Mouse (Mus musculus) limb, embryonic 12.5 days (tissue): ENCODE measurements at regions not wholly inside any gene's neighbourhood (a gene's known extent, or its start where the extent isn't known, plus 50 kb on each side); places are given as distances from the start of the nearest gene placed in this dataset.
"Not testable (repeated sequence)": the region's sequence is repeated elsewhere in the genome, so short reads cannot be mapped to it uniquely, and the experiment has no call there.

ENCODE experiments used
- ATAC-seq: fragments of 200-750 bp; cut with Nextera tagmentation; 2 replicates; pipeline ENCODE4 v1.8.0; 2017; ENCODE audit warnings: low read depth, moderate TSS enrichment; ENCODE audit not compliant: insufficient number of reproducible peaks, insufficient read depth, low FRiP score, low TSS enrichment
- H3K27ac ChIP-seq: fragments of 300-500 bp; sonication (generic); 2 replicates; pipeline ENCODE4 v1.5.1; 2016; ENCODE audit warnings: mild to moderate bottlenecking, moderate library complexity
- H3K27me3 ChIP-seq: fragments of 300-500 bp; sonication (generic); 2 replicates; pipeline ENCODE4 v1.6.1; 2016; ENCODE audit warnings: mild to moderate bottlenecking, moderate library complexity
- H3K36me3 ChIP-seq: fragments of 300-500 bp; sonication (generic); 2 replicates; pipeline ENCODE4 v1.6.1; 2016; ENCODE audit warnings: mild to moderate bottlenecking, moderate library complexity
- H3K4me1 ChIP-seq: fragments of 300-500 bp; sonication (generic); replicated peaks from 2 replicates; pipeline ENCODE4 v1.6.1; 2016
- H3K4me2 ChIP-seq: fragments of 300-500 bp; sonication (generic); 2 replicates; pipeline ENCODE4 v1.6.1; 2016; ENCODE audit warnings: mild to moderate bottlenecking, moderate library complexity
- H3K4me3 ChIP-seq: fragments of 300-500 bp; sonication (generic); replicated peaks from 2 replicates; pipeline ENCODE4 v1.5.1; 2016; ENCODE audit warnings: mild to moderate bottlenecking
- H3K9ac ChIP-seq: fragments of 300-500 bp; sonication (generic); replicated peaks from 2 replicates; pipeline ENCODE4 v1.6.1; 2016; ENCODE audit warnings: mild to moderate bottlenecking, moderate library complexity
- H3K9me3 ChIP-seq: fragments of 300-500 bp; sonication (generic); 2 replicates; pipeline ENCODE4 v1.6.1; 2016; ENCODE audit warnings: mild to moderate bottlenecking, moderate library complexity
- WGBS: fragments of 180-500 bp; shearing (Covaris S2); methylation state at CpG from one replicate; pipeline ENCODE4 v1.1.7; 2016; 5-methylcytosine and 5-hydroxymethylcytosine counted together

GRCm38 (mm10) chr2:168424277-168425099, 143.0 kb upstream of the Kcng1 start:
- 0 out of 2 replicates have a peak, but pooled peaks cover 8% of the 10 kb centered on the region for H3K27me3 ChIP-seq
- no peak for ATAC-seq
- H3K4me2 ChIP-seq, result no peak overlapping the region
- no peaks in the 10 kb centered on the region for H3K36me3 ChIP-seq
- no peaks in the 10 kb centered on the region for H3K9me3 ChIP-seq
- H3K4me1 ChIP-seq, result peaks cover 11% of the 10 kb centered on the region
- H3K27ac ChIP-seq, result 0 out of 2 replicates have a peak overlapping the region, but pooled peaks have one; percentile 23
- H3K9ac ChIP-seq, result no peak overlapping the region
- no peak overlapping the region for H3K4me3 ChIP-seq
- WGBS, result 42% methylated on average over 20 of the region's 20 CpGs

- ATAC-seq, result no peak
- Histone ChIP-seq H3K27me3 (0 out of 2 replicates have a peak, but pooled peaks cover 8% of the 10 kb centered on the region), H3K36me3 (no peaks in the 10 kb centered on the region), H3K9ac (no peak overlapping the region), H3K4me1 (peaks cover 11% of the 10 kb centered on the region), H3K4me2 (no peak overlapping the region), H3K27ac (no peak overlapping the region), H3K9me3 (no peaks in the 10 kb centered on the region), H3K4me3 (no peak overlapping the region)
- 62% methylated on average over 6 of the region's 6 CpGs for WGBS
Measured at GRCm38 (mm10) chr2:168423551-168423950, 142.0 kb upstream of the Kcng1 start.

- Histone ChIP-seq H3K4me3 (no peak overlapping the region), H3K9ac (no peak overlapping the region), H3K27ac (no peak overlapping the region), H3K36me3 (no peaks in the 10 kb centered on the region), H3K27me3 (peaks cover 3% of the 10 kb centered on the region; the same call in 1 of the 2 replicates), H3K4me2 (no peak overlapping the region), H3K4me1 (no peaks in the 10 kb centered on the region), H3K9me3 (no peaks in the 10 kb centered on the region)
- no peak for ATAC-seq
- WGBS, result 29% methylated on average over 17 of the region's 17 CpGs
Measured at GRCm38 (mm10) chr2:168415140-168415539, 133.6 kb upstream of the Kcng1 start.

DNA sequence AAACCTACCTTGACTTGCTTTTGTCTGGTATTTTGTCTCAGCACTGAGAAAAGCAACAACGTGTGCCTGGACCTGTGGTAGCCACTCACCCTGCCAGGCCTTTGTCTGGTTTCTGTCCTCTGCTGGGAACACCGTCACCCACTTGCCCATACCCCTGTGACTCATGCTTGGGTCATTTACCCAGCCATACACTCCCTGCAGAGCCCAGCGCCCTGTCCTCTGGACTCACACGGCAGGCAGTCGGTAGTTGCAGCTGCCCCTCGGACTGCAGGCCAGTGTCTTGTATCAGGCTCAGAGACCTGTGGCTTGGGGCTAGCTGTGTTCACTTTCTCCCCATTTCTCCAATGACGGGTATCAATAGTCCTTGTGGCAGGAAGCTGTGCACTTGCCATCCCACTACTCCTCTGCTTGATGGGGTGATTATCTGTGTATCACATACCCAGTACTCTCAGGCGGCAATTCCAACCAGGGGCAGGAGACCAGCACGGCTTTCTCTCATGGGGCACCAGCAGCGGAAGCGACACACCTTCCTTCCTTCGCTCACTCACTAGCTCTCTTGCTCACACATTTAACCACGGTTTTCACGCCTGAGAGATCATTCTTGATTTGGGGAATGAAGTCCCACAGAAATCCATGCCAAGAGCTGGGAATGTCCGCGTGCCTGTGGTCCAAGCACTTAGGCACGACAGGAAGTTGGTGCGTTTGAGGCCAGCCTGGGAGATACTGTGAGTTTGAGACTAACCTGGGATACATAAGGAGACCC, 132.8 kb upstream of the Kcng1 start:
- Histone ChIP-seq H3K4me1 (no peaks in the 10 kb centered on the region), H3K4me2 (no peak overlapping the region), H3K36me3 (no peaks in the 10 kb centered on the region), H3K9me3 (no peaks in the 10 kb centered on the region), H3K27ac (no peak overlapping the region), H3K27me3 (peaks cover 3% of the 10 kb centered on the region; the same call in 1 of the 2 replicates), H3K4me3 (no peak overlapping the region), H3K9ac (no peak overlapping the region)
- 86% methylated on average over 18 of the region's 18 CpGs for WGBS
- ATAC-seq, result no peak

- H3K27ac ChIP-seq, result no peak overlapping the region
- H3K4me3 ChIP-seq, result no peak overlapping the region
- WGBS, result 42% methylated on average over 6 of the region's 6 CpGs
- no peaks in the 10 kb centered on the region for H3K36me3 ChIP-seq
- H3K9me3 ChIP-seq, result 0 out of 2 replicates have a peak, but pooled peaks cover 4% of the 10 kb centered on the region
- H3K27me3 ChIP-seq, result peaks cover 3% of the 10 kb centered on the region; the same call in 1 of the 2 replicates
- ATAC-seq, result no peak
- no peak overlapping the region for H3K9ac ChIP-seq
- H3K4me2 ChIP-seq, result no peak overlapping the region
- no peaks in the 10 kb centered on the region for H3K4me1 ChIP-seq
Measured at GRCm38 (mm10) chr2:168412853-168413252, 131.3 kb upstream of the Kcng1 start.

DNA sequence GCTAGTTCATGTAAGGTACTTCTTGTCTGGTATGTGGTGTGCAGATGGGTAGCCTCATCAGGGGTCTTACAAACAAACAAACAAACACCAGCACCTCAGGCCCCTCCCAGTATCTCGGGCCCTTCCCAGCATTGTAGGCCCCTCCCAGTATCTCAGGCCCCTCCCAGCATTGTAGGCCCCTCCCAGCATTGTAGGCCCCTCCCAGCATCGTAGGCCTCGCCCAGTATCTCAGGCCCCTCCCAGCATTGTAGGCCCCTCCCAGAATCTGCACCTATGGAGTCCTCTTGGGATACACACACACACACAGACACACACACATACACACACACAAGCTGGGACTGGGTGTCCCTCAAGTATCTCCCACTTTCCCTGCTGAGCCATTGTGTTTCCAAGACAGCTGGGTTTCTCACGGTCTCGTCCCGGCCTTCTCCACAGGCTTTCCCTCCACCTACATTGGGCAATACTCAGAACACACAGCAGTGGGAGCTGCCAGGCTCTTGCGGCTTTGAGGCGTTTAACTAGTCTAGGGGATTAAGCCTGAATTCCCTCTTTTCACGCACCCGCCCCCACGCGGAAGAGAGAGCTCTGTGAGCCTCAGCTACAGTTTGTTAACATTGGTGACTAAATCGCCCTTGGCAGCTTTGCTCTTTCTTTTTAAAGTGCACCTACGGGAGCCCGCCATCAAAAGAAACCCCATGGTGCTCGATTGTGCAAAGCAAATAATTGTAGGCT, 121.4 kb upstream of the Kcng1 start:
- no peaks in the 10 kb centered on the region for H3K4me1 ChIP-seq
- no peak overlapping the region for H3K27ac ChIP-seq
- no peaks in the 10 kb centered on the region for H3K9me3 ChIP-seq
- H3K9ac ChIP-seq, result no peak overlapping the region
- H3K27me3 ChIP-seq, result no peaks in the 10 kb centered on the region
- no peak for ATAC-seq
- no peaks in the 10 kb centered on the region for H3K36me3 ChIP-seq
- WGBS, result 60% methylated on average over 16 of the region's 16 CpGs
- no peak overlapping the region for H3K4me2 ChIP-seq
- no peak overlapping the region for H3K4me3 ChIP-seq

DNA sequence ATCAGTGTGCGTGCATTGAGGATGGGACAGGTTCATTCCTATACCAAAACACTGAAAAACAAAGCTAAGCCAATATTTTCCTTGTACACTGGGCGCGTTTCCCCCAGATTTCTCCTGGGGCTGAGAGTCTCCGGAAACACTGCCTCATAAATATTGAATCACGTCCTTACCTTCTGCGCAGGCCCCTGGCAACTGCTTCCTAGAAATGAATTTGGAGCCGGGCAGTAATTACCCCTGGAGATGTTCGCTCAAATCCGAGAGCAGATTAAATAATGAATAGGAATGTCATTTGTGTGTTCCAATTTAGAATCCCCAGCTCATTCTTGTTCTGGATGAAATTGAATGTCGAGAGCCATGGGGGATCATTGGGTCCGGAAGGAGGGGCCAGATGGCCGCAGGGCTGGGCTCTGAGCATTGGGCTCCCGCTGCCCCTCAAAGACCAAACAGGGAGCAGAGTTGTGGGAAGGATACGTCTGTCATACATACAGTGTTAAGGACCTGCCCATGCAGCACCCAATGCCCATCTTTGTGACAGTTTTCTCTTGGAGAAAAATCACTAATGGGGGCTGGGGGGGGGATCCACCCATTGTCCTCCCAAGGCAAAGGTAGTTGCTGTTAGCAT, 117.7 kb upstream of the Kcng1 start:
- no peak for ATAC-seq
- H3K4me1 ChIP-seq, result no peaks in the 10 kb centered on the region

DNA sequence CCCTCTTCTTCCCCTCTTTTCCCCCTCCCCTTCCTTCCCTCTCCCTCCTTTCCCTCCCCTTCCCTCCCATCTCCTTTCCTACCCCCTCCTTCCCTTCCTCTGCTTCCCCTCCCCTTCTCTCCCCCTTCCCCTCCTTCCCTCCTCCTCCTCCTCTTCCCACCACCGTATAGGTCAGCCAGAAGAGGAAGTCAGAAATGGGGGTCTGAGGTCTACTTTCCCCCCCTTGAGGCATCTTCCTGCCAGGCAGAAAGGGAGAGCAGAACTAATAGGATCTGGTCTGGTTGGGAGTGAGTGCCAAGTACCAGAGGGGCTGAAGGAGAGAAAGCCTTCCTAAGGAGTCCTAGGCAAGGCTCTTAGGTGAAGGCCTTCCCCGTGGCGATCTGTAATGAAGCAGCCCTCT, 114.8 kb upstream of the Kcng1 start:
- Histone ChIP-seq H3K27me3 (no peaks in the 10 kb centered on the region), H3K9me3 (no peaks in the 10 kb centered on the region), H3K27ac (no peak overlapping the region), H3K4me3 (no peak overlapping the region), H3K36me3 (no peaks in the 10 kb centered on the region), H3K9ac (no peak overlapping the region), H3K4me2 (no peak overlapping the region), H3K4me1 (no peaks in the 10 kb centered on the region)
- 53% methylated on average over 3 of the region's 3 CpGs for WGBS
- no peak for ATAC-seq

More for the DNA sequence above, 117.7 kb upstream of the Kcng1 start:
- no peak overlapping the region for H3K4me3 ChIP-seq
- H3K9ac ChIP-seq, result no peak overlapping the region
- H3K9me3 ChIP-seq, result no peaks in the 10 kb centered on the region
- H3K4me2 ChIP-seq, result no peak overlapping the region
- H3K27me3 ChIP-seq, result no peaks in the 10 kb centered on the region
- H3K36me3 ChIP-seq, result no peaks in the 10 kb centered on the region
- WGBS, result 74% methylated on average over 14 of the region's 14 CpGs
- no peak overlapping the region for H3K27ac ChIP-seq

DNA sequence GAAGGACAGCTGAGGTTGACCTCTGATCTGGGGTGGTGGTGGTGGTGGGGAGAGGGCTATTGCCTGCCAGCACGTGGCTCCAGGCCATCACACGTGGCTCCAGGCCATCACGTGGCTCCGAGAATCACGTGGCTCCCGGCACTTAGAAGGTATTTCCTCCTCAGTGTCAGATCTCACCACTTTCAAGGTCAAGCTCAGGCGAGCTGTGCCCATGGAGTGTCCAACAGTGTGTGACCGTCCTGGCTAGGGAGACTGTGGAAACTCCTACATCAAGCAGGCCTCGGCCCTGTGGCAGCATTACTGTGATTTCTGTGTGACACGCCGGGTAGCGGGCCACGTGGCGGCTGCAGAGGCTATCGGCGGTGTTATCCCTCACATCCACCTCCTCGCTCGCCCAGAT, 111.8 kb upstream of the Kcng1 start:
- 91% methylated on average over 18 of the region's 18 CpGs for WGBS
- no peaks in the 10 kb centered on the region for H3K9me3 ChIP-seq
- H3K4me3 ChIP-seq, result no peak overlapping the region
- no peaks in the 10 kb centered on the region; the same call in 1 of the 2 replicates for H3K27me3 ChIP-seq
- H3K9ac ChIP-seq, result no peak overlapping the region
- H3K27ac ChIP-seq, result no peak overlapping the region
- no peak for ATAC-seq
- H3K4me2 ChIP-seq, result no peak overlapping the region
- no peaks in the 10 kb centered on the region for H3K36me3 ChIP-seq
- H3K4me1 ChIP-seq, result no peaks in the 10 kb centered on the region

GRCm38 (mm10) chr2:168392171-168392570, 110.6 kb upstream of the Kcng1 start:
- ATAC-seq, H3K9me3 ChIP-seq: not testable (repeated sequence)
- 91% methylated on average over 3 of the region's 3 CpGs for WGBS

More at GRCm38 (mm10) chr2:168392171-168392570, 110.6 kb upstream of the Kcng1 start:
- H3K4me1 ChIP-seq, H3K4me2 ChIP-seq, H3K27ac ChIP-seq, H3K36me3 ChIP-seq, H3K27me3 ChIP-seq, H3K4me3 ChIP-seq, H3K9ac ChIP-seq: not testable (repeated sequence)
